Mouse (Mus musculus): ENCODE measurements around the gene Lenep.
A peak's percentile ranks its signal among the peaks of the same experiment; 100 is the strongest.

Gene Lenep

DNA sequence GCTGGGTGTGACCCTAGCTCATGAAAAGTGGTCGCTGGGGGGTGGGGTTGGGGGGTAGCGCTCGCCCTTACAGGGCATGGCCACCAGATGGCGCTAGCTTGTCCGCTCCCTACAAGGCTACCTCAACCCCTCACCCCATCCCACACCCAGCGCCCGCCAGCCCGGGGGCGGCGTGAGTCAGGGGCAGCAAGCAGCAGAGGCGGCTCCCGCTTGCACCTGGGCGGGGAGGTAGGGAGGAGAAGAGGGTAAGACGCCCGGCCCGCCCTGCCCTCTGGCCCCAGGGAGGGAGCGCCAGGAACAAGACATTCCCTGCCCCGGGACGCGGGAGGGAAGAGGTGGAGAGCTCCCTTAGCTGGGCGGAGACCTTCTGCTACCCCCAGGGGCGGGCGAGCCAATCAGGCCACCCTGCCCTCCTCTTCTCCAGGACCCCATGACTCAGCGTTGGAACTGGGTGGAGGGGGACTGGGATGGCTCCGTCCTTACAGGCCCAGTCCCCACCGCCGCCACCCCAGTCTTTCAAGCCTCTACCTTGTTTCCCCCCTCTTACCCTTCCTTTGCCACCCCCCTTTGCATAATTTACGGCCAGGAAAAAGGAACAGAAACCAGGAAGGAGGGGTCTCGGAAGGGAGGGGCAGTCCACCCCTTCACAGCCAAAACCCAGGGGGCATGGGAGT is 24.1 kb downstream of the Lenep start:
- peak; percentile 88 for DNase-seq (ENCODE audit: low read depth)

DNA sequence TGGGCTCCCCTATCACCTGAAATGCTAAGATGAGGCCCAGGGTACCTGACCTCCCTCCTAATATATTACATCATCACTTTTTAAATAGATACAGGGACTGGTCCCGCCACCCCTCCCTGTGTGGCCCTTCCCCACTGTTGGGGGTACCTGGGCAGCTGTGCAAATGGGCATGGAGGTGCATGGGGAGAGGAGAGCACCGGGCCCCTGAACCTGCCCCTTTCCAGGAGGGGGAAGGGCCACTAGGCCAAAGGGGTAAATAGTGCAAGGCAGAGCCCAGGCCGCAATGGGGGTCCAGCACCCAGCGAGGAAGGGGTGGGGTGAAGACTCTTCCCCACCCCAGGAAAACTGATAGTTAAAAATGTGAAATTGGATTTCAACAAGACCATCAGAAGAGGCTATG is 24.8 kb downstream of the Lenep start:
- no peak for DNase-seq (ENCODE audit: low read depth)

DNA sequence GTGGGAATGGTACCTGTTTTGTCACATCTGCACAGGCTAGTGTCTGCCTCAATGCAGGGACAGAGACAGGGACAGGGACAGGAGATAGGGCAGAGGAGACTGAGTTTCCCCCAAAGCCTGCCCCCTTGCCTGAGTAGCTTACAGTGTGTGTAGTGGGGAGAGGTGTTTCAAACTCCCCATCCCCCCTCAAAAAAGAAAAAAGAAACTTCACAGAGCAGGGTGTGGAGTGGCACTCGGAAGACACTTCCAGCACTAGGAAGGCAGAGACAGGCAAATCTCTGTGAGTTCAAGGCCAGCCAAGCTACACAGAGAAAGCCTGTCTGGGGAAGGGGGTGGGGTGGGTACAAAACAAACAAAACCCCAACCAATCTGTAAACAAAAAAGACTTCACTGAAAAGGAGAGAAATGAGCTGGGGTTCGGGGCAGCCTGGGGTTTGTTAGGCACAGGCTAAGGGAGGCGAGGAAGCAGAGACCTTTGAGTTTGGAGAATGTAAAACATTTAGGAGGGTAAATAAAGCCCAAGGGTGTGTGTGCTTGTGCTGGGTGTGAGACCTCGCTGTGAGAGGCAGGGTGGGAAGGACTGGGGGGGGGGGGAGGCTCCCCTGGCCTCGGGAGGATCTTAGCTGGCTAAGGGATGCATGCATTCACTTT is 28.9 kb downstream of the Lenep start:
- peak; percentile 40 for DNase-seq (ENCODE audit: low read depth)

DNA sequence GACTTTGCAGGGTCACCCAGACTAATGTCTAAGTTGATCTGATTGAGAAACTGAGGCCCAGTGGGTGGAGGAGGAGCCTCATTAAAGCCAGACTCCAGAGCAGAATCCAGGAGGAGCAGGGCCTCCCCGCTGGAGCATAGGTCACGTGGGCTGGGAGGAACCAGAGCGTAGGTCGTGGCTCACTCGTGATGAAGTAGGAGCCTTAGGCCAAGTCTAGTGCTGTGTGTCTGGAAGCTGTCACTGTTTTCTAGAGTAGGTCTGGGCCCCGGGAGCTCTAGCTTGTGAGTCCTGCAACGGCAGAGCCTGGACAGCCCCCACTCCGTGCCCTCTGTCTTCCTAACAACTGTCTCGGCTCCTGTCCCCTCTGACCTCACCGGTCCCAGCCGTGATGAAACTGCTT is 35.3 kb downstream of the Lenep start:
- DNase-seq (ENCODE audit: low read depth): no peak

DNA sequence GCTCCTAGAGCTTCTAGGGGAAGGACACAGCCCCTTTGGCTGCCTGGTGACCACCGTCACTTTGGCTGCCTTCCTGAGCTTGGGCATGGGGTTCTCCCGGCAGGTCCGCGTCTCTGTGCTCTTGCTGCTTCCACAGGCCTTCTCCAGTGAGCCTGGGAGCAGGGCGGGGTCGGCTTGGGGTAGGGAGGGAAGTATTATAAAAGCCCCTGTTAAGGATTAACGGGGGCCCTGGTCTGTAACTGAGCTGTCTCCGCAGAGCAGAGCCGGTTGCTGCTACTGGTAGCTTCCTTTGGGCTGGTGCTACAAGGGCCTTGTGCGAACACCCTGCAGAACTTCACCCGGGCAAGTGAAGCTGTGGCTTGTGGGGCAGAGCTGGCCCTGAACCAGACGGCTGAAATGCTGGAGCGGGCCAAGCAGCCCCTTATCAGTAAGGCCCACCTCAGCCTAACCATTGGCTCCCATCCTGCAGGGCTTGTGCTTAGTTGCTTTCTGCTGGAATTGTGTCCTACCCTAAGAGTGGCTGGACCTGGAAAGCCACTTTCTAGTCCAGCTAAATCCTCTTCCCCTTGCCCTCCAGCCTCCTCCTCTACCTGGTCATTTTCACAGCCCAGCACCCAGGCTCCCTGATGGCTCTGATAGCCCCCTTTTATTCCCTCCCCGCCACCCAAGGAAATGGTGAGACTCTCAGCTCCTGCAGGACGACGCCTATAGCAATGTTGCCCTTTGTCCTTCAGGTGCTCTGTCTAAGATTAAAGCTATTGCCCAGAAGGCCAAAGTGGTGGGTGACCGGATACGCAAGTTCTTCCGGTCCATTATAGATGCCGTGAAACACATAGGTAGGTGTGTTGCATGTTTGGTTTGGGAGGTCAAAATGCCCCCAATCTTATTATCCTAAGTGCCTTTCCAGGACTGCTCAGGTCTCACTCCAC is 36.8 kb downstream of the Lenep start:
- DNase-seq (ENCODE audit: low read depth): no peak

DNA sequence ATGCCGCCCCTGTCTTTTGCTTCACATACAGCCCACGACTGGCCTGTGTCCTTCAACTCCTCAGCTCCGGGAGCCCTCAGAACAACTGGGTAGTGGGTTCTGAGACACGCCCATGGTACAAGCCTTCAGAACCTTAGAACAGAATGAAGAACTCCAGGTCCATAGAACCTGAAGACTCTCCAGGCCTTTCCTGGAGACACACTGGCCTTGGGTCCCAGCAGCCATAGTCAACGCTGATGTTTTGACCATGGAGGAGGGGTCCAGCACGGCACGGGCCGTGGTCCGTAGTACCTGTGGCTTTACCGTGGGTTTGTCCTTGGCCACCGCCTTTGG is 37.5 kb downstream of the Lenep start, which contains the start of gene Dcst1:
Gene Dcst1, minus strand, starts transcription at position 101 of the 333 bp plus-strand sequence.
- no peak for DNase-seq (ENCODE audit: low read depth)

DNA sequence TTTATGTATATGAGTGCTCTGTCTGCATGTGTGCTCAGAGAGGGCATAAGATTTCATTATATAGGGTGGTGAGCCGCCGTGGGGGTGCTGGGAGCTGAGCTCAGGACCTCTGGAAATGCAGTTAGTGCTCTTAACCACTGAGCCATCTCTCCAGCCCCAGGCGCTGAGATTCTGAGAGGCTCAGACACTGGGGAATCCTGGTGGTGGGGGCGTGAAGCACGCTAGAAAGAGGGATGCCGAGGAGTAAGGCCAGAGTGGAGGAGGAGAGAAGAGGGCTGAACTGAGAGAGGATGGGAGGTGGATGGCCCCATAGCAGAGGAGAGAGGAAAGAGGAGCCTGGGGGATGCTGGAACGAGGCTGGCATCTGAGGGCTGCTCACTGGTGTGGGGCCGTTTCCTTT is 38.0 kb downstream of the Lenep start:
- DNase-seq (ENCODE audit: low read depth): no peak

DNA sequence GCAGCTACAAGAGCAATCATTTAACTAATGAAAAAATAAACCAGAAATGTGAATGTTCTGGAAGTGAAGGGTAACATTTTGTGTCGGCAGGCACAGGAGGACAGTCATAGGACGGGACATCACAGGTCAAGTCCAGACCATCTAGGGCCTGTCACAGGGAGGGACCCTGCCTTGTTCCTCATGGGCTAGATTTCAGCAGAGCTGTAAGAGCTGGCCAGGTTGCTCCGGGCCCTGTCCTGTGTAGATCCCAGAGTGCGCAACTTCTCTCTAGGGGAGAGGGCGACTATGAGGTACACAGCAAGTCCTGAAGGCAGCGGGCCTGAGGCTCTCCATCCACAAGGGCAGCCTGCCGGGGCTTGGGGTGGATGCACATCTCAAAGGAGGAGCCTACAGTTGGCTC is 40.9 kb downstream of the Lenep start, which contains the start of gene Dcst2:
Gene Dcst2, plus strand, starts transcription at position 301 of the 400 bp plus-strand sequence.
- DNase-seq (ENCODE audit: low read depth): no peak

DNA sequence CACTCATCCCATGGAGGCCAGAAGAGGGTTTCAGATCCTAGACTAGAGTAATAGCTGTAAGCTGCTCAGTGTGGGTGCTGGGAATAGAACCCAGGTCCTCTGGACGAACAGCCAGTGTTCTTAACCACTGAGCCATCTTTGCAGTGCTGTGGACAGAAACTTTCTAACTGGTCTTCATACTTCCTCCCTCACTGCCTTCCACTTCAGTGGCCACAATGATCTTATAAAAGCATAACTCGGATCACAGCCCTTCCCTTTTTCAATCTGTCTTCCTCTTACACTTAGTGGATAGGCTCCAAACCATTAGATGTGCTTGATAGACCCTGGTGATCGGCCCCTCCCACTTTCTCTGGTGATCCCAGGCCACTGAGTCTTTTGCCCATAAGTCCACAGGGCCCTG is 42.4 kb downstream of the Lenep start:
- DNase-seq (ENCODE audit: low read depth): no peak

DNA sequence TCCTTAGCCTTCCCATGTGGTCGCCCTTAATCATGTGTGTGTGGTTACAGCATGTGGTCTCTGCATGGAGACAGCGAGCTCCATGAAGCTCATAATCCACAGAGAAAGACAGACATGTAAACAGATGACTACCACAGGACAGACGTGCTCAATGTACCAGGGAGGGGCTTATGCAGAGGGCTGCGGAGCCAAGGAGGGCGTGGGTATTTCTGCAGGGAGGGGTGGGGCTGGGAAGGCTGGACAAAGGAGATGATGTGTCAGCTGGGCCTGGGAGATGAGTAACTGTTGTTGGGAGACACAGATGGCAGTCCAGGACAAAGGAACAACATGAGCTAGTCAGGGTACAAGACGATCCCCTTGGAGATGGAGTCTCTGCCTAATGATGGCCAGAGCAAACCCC is 43.0 kb downstream of the Lenep start:
- no peak for DNase-seq (ENCODE audit: low read depth)

DNA sequence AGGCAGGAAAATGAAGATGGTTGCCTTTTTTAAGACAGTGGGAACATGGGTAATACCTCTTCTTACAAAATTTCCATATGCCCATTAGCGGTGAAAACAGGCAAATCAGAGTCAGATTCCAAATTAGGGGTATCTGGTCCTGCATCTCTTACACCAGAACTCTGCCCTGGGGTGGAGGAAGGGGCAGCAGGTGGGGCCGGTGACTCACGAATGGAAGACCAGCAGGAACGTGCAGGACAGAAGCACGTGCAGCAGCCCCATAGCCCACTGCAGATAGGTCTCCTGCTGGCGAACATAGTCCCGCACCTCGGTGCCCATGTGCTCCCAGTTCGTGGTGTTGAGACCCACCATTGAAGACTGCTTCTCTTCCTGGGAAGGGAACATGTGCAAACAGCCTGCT is 46.6 kb downstream of the Lenep start:
- DNase-seq (ENCODE audit: low read depth): no peak

DNA sequence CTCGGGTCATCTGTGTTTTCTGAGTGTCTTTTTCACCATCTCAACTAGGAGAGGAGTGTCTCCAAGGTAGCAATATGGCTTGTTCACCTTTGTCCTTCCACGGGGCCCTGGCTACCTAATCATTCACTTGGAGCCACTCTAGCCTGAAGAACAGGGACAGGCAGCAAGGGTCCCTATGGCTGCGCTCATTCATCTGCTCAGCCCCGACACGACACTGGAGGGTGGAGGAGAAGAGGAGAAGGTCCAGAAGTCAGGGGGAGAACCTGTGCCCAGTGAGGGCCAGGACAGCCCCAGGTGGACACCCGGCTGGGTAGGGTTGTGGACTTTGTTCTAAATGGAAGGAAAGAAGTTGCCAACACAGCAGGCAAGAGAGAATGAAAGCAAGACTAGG is 47.1 kb downstream of the Lenep start:
- no peak for DNase-seq (ENCODE audit: low read depth)

DNA sequence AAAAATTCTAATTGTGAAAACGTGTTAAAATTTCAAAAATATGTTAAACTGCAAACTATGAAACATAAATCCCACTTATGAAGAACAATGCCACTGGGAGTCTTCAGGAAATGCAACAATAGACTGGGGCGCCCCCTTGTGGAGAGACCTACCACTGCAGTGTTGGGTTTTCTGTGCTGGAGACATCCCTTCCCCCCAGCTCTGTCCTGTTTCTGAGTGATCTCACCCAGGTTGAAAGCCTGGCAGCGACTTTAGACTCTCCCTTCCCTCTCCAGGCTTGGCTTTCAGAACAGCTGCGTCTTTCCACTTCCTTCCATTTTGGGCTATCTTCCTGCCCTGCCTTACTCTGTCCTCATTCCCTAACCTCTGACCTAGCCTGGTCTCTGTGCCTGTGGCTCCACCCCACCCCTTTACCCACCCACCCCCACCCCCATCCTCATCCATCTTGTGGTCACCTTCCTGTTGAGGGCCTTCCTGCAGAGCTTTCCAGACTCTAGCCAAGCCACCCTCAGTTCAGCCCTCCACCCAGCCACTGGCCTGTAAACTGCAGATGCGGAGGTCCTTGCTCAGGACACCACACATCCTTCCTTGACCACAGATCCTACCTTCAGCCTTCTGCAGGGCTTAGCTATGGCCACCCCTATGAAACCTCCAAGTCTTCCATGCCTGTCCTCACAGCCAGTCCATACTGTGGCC is 47.6 kb downstream of the Lenep start:
- peak; percentile 91 for DNase-seq (ENCODE audit: low read depth)

DNA sequence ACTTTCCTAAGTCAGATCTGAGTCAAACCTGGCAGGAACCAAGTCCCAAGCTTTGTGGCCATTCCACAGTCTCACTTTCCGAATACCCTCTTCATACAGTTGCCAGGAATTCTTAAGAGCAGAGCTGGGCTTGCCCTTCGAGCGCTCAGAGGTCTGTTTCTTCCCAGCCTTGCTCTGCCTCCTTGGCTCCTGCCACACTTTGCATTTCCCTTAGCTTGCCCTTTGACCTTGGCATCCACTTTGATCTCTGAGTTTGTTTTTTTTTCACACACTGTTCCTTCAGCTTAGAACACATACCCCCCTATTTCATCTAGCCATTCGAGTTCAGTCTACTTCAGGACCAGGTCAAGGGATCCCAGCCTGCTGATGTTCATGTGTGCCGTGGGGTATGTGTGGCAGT is 51.3 kb downstream of the Lenep start:
- no peak for DNase-seq (ENCODE audit: low read depth)

Measured in naive thymus-derived CD4-positive, alpha-beta T cell, adult 2 months (primary cell).